Mouse (Mus musculus) inflammation-experienced regulatory T-cells, adult 6 months (primary cell): ENCODE data around the gene Trmt1. TPM values are rescaled to one million over a fixed set of nuclear protein-coding genes. Genes with fewer than 3 reads are reported as not detected.

ENCODE experiments used
- ATAC-seq: one replicate; pipeline ENCODE4 v1.8.0; 2017
- polyA plus RNA-seq, 3 experiments: library from polyadenylated mRNA; unstranded; fragments of 100-300 nt; shearing (Covaris generic); gene quantifications; one replicate each; pipeline ENCODE4 v1.2.1; 2017

Trmt1 gene
- 10 to 100 TPM; 28.0 to 61.1 (median 55.5) TPM for polyA plus RNA-seq

DNA sequence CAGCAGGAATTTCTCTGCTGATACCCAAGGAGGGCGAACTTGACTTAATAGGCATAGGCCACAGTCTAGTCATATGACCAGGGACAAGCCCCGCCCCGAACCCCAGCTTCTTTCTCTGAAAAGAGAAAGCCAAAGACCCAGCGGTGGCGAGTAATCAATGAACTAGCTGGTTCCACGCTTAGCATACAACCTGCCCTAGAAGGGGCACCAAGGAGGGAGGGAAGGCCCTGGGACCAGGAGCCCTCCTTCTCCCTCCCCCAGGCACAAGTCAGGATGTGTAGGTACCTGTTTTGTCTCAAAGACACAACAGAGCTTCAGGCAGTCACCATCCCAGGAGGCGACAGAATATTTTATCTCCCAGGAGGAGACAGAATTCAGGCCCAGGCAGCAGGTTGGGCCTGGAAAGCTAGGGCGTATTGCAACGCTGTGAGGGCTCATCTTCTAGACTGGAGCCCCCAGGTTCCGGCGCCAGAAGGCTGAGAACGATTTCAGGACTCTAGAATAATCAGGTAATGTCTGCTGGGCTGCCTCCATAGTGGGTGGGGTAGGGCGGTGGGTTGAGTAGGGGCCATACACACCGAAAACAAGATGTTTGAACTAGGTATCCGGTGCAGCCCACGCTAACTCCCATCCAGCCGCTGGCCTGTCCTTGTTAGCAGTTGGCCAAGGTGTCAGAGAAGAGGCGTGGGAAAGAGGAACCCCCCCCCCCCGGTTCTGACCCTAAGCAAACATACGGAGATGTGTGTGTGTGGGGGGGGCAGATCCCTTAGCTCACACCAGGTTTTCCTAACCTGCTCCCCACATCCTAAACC, at the start of gene Trmt1:
Gene Trmt1, plus strand, starts transcription at position 117 of the 812 bp plus-strand sequence.
- ATAC-seq, result no peak

DNA sequence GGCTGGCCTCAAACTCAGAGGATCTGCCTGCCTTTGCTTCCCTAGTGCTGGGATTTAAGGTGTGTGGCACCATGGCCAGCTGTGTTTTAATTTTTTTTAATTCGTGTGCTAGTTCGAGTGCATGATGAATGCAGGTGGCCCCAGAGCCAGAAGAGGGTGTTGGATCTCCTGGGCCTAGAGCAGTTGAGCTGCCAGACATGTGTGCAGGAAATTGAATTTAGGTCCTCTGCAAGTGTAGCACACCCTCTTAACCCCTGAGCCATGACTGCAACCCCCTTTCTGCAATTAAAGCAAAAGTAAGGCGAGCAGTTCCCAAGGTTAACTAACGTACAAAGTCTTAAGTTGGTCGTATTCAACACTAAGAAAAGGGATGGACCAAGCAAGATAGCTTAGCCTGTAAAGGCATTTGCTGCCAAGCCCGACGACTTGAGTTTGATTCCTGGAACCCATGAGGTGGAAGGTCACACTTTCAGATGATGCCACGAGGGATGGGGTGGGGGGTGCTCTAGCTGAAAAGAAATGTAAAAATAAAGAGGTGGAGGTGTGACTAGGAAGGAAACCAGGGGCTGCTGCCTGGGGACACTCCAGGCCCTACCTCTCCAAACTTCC, 48.1 kb upstream of the Trmt1 start:
- no peak for ATAC-seq

DNA sequence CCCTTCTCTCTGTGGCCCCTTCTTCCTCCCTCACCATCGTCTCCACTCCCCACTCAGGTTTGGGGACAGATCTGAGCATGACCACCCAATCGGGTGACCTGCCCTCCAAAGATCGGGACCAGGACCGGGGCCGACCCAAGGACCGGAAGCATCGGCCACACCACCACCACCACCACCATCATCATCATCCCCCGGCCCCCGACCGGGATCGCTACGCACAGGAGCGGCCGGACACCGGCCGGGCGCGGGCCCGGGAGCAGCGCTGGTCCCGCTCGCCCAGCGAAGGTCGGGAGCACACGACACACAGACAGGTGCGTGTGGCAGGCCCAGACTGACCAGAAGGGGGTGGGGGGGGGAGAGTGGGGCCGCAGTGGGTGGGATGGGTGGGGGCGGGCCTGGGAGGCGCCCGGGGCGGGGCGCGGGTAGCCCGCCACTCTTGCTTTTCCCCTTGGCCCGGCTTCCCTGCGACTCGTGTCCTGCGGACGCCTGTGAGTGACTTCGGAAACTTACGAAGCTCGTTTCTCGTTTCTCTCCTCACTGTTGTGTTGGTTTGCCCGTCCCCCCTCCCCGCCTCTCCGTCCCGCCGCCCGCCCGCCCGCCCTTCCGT, 47.4 kb upstream of the Trmt1 start:
- no peak for ATAC-seq

DNA sequence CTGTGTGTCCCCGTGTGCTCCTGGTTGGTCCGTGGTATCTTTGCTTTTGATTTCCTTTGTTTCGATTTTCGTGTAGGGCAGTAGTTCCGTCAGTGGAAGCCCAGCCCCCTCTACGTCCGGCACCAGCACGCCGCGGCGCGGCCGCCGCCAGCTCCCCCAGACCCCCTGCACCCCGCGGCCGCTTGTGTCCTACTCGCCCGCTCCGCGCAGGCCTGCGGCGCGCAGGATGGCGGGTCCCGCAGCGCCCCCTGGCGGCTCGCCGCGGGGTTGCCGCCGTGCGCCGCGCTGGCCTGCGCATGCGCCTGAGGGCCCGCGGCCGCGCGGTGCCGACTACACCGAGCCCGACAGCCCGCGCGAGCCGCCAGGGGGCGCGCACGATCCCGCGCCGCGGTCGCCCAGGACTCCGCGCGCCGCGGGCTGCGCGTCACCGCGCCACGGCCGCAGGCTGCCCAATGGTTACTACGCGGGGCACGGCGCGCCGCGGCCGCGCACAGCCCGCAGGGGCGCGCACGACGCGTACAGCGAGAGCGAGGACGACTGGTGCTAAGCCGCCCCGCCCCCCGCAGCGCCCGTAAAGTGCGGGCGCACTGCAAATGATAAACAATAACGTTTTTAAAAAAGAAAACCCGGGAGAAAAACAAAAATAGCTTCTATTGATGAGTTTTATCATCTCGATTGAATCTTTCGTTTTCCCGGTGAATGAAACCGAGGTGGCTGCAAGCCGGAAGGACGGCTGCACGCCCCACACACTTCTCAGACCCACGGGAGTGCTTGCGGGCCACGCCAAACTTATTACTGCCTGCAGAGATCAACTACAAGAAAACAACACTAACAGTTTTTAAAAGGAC, 46.7 kb upstream of the Trmt1 start:
- peak; percentile 88 for ATAC-seq

DNA sequence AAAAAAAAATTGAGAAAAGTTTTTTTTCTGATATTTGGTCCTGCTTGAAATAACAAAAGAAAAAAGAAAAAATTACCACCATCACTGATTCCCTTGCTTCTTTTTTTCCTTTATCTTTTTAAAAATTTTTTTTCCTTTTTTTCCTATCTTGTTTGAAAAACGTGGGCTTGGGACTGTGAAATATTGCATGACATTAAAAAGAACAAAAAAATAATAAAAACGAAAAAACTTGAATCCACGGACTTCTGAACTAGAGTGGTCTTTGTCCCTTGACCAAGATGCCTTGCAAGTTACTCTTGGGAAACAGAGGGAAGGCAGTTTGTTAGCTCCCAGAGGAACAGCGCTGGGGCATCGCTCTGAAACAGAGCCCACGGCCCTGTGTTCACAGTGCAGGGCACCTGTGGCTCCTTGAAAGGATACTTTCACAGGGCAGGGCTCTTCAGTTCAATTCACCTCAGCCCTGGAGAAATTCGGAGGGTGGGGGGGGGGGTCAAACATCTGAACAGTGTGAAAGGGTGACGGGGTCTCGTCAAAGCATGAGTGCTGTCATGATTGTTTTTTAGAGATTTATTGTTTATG, 46.0 kb upstream of the Trmt1 start:
- no peak for ATAC-seq

DNA sequence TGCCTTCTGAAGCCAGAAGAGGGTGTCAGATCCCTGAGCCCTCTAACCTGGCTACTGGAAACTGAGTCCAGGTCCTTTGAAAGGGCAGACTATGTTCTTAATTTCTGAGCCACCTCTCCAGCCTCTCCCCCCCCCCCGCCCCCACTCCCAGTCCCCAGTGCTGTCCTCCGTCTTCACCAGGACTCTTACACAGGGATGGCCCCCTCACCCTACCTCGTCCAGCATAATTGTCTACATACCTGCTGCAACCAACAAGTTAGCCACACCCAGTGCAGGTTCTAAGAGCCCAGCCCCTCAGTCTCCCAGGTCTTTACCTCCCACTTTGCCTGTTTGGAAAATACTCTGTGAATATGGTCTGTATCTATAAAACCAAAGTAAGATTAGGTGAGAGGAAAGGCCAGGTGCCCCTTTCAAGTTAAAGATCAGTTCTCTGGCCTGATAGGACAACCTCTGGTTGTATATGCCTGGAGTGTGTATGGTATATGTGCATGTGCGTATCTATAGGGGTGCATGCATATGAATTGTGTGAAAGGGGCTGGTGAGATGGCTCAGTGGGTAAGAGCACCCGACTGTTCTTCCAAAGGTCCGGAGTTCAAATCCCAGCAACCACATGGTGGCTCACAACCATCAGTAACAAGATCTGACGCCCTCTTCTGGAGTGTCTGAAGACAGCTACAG, 45.4 kb upstream of the Trmt1 start:
- ATAC-seq, result no peak

DNA sequence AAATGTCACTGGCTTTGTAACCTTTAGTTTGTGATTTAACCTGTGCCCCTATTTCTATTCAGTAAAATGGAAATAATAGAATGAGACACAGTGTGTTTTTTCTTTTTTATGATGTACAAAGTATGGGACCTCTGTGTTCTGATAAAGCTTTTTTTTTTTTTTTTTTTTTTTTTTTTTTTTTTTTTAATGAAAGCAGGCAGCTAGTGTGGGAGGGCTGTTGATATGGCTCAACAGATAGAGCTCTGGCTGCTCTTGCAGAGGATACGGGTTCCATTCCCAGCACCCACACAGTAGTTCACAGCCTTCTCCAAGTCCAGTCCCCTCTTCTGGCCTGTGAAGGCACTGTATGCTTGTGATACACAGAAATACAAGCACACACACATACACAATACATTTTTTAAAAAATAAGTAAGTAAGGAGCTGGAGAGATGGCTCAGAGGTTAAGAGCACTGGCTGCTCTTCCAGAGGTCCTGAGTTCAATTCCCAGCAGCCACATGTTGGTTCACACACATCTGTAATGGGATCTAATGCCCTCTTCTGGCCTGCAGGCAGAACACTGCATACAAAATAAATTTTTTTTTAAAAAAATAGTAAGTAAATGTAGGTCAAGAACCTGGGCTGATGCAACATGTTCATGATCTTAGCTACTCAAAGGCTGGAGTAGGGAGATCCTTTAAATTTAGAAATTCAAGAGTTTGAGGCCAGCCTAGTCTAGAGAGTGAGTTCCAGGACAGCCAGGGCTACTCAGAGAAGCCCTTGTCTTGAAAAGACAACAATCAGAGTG, 44.3 kb upstream of the Trmt1 start:
- ATAC-seq, result no peak

DNA sequence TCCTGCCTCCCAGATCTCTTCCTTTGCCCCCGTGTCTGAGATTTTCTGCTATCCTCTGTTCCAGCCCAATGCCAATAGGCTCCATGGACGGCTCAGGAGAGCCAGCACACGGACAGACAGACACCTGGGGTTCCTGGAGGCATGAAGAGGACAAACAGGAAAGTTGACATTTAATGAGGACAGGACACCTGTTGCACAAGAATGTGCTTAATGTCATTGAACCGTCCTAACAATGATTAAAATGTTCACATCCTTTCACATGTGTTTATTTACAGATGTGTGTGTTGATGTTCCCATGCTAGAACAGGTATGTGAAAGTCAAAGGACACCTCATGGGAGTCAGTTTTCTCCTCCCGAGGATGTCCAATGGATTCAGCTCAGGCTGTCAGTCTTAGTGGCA, 43.1 kb upstream of the Trmt1 start:
- ATAC-seq, result no peak

DNA sequence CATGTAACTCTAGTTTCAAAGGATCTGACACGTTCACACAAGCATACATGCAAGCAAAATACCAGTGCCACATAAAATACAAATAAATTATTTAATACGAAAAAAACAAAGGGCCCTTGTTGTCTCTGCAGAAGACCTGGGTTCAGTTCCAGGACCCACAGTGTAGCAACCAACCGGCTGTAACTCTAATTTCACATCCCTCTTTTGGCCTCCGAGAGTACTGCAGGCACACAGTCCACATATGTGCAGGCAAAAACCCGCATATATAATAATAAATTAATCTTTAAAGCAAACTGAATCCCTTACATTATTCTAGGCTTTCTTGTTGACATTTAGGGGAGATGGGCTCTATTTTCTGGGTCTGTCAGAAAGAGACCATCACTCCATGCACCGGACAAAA, 39.3 kb upstream of the Trmt1 start:
- ATAC-seq, result no peak

DNA sequence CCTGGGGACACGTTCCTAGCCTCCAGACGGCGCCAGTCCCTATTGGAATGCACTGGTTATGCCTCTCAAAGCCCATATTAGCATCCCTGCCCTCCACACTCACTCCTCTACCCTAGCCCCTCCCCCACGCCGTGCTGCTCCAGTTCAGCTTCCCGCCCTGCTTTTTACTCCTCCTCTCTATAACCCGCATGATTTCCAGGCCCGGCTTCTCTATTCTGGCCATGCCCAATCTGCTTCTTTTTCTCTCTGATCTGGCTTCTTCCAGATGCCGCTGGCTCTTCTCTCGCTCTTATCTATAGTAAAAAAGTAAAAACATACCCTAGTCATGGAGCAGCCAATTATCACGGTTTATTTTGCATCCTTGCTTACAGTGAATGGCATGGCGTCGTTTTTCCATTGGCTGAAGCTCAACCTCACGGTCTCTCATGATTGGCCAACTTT, 38.6 kb upstream of the Trmt1 start:
- ATAC-seq, result no peak

DNA sequence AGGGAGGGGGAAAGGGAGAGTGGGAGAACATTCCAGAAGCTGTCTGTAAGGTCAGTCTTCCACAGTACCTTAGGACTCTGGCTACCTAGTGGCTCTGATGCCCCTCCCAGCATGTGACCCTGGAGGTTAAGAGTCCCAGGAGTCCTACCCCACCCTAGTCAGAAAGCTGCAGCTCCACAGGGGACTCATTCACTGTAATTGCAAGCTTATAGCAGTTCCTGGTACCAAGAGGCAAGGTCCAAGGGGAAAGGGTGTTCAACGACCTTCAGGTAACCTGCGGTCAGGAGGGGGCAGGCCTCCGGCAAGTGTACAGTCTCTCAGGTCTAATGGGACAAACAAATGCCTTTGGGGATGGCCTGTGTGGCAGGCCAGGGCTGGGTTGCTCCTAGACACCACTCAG, 35.9 kb upstream of the Trmt1 start:
- ATAC-seq, result no peak

DNA sequence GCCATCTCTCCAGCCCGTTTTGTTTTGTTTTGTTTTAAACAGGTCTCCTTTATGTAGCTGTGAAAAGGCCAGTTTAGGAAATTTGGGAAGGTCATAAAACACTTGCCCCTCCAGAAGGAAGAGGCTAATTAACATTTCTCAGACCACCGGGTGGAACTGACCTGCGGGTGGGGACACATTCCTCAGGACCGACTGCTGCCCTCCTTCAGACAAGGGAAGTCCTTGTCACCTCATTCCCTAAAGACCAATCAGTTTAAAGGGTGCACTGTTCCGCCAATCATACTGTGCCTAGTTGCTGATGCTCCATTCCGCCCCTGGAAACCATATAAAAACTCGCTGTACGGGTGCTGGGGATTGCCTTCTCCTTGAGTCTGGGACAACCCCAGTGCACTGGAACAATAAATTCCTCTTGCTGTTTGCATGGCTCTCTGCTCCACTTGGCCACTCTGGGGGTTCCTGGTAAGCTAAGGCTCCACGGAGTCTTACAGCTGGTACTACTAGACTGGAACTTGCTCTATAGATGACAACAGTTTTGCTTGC, 32.9 kb upstream of the Trmt1 start:
- ATAC-seq, result no peak

DNA sequence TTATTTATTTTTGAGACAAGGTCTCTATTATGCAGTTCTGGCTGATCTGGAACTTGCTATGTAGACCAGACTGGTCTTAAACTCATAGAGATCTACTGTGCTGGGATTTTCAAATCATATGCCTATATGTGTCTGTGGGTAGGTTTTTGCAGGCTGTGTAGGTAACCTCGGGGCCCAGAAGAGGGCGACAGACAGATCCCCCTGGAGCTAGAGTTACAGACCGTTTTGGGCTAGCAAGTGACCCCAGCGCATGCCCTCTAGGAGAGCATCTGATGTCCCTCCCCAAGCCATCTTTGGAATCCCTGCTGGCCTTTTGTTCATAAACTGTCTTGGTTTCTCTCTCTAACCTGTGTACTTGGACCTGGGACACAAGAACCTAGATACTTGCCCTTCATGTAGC, 31.5 kb upstream of the Trmt1 start:
- no peak for ATAC-seq

DNA sequence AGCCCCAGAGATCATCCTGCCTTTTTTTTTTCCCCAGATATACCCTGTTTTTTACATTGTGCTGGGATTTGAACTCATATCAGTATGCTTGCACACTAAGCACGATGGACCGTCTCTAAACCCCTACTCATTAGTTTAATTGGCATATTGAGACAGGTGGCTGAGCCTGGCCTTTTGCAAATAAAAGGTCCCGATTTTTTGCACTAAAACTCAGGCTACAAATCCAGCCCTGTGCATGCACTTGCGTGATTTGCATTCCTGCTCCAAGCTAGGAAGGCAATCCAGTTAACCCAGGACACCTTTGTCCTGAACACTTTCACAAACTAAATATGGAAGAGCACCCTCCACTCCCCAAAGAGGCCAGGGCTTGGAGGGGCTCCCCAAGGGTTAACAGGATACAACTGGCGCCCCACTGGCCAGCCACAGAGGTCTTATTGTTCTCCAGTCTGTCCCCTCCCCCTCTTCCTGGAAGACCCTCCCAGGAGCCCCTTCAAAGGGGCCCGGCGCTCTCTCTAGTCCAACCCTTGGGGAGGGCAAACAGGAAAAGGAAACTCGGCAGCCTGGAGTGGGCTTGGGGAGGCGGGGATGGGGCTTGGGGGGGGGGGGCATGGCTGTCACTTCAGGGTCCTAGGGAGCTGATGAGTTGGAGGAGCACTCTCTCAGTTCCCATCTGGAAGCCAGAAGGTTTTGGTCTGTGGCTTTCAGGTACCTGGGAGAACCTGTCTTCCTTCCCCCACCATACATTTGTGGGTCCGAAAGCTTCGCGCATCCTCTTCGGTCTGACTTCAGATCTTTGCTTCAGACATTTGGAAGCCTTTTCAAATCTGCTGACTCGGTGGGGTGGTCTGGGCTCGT, 30.5 kb upstream of the Trmt1 start:
- ATAC-seq, result no peak

DNA sequence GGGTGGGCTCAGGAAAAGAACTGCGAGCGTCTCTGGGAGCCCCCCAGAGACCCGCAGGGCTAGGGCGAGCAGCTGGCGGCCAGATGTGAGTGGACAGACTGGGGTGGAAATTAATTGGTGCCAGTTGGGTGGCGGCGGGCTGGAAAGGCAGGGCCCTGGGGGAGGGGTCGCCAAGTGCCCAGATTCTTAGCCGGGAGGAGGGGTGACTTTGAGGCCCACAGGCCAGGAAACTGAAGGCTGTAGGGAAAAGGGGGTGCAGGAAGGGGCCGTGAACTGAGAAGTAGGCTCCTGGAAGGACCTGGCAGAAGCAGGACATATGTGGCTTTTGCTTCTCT, 29.9 kb upstream of the Trmt1 start:
- ATAC-seq, result no peak

DNA sequence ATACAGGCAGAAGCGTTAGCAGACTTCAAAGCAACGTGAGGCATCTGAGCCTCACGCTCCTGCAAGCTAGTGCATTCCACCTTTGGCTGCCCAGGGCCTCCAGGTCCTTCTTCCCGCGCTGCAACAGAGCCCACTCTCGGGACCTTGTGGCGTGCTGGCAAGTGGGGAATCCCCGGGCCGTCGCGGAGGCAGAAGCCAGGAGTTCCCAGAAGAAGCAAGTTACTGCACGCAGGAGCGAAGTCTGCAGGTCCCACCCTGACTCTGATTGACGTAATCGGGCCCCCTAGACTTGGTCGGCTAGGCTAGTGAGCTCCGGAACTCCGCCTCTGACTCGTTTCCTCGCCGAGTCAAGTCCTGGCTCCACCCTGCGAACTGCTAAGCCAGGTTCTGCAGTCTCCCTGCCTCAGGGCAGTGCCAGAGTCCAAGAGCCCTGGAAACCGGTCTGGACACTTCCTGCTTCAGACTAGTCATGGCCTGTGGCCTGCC, 29.4 kb upstream of the Trmt1 start:
- ATAC-seq, result peak; percentile 47

DNA sequence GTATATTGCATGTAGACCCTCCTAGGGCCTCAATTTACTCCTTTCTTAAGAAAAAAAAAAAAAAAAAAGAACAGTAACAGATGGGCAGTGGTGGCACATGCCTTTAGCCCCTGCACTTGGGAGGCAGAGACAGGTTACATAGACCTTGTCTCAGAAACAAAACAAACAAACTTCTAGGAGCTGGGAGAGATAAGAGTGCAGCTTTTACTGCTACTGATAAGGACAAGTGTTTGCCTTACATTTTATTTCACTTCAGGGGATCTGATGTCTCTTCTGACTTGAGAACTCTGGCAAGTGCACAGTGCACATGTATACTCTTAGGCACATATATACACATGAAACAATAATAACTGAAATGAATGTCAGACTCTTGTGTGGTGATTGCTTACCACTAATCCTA, 28.9 kb upstream of the Trmt1 start:
- no peak for ATAC-seq

DNA sequence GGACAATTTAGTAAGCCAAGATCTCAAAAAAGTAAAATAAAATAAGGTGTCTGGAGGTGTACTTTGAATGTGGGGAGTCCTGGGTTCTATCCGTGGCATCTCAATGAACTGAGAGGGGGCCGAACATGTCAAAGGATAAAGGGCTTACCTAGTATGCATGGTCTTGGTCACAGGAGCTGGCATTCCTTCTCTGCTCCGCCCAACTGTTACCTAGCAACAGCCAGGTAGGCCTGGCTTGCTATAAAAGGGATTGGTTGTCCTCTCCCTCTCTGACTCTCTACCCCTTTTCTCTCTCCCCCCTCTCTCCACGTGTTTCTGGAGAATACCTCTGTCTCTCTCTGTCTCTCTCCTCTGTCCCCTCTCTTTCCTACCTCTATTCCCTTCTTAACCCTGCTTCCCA, 28.4 kb upstream of the Trmt1 start:
- no peak for ATAC-seq

DNA sequence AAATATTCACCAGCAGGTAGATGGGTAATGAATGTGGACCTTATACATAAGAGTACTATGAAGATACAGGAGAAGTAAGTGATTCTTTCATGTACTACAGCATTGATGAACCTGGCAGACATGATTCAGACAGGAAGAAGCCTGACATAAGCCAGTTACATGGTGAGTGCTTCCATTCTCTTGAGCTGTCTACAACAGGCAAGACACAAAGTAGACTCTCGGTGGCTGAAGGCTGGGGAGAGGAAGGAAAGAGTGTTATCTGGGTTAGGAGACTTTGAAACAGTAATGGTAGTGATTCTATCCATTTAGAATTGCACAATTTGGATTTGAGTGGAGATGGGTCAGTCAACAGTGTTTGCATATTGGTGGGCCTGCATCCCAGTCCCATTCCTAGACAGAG, 27.2 kb upstream of the Trmt1 start:
- ATAC-seq, result no peak
